Mouse (Mus musculus): ENCODE data around the gene Gimap3.

Gimap3 gene

DNA sequence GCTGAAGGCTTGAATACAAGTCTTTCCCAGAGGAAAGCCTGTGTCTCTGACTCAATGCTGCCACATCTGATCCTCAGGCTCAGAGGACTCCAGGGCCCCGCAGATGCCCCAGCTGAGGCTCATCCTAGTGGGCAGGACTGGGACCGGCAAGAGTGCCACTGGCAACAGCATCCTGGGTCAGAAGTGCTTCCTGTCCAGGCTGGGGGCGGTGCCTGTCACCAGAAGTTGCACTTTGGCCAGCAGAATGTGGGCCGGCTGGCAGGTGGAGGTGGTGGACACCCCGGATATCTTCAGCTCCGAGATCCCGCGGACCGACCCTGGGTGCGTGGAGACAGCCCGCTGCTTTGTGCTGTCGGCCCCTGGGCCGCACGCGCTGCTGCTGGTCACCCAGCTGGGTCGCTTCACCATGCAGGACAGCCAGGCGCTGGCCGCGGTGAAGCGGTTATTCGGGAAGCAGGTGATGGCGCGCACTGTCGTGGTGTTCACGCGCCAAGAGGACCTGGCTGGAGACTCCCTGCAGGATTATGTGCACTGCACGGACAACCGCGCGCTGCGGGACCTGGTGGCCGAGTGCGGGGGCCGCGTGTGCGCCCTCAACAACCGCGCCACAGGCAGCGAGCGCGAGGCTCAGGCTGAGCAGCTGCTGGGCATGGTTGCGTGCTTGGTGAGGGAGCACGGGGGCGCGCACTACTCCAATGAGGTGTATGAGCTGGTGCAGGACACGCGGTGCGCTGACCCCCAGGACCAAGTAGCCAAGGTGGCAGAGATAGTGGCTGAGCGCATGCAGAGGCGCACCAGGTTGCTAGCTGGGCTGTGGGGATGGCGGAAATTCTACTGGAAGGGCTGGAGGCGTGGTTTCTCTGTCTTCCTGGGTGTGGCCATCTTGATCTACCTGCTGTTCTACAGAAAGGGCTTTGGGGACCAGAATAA lies 28.0 kb downstream of the Gimap3 start:
- DNase-seq (ENCODE audit: low spot score in 2 of 2) = peak; percentile 2 to 11

DNA sequence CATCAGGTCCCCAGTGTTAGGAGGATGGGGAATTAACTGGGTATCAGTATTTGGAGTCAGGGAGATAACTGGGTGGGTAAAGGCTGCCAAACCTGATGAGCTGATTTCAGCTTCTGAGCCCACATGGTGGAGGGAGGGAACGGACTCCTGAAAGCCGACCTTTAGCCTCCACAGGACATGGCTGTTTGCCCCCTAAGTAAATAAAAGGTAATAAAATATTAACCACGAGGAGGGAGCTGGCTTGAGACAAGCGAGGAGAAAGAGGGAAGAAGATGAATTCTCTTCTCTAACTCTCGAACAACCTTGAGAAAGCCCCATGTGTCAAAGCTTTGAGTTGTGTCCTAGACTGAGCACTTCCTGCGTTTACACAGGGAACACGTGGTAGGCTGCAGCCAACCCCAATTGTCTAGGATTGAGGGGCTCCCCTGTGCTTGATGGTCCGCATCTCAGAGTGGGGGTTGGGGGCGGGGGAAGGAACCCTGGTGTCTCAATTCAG lies 28.9 kb downstream of the Gimap3 start:
- DNase-seq (ENCODE audit: low spot score in 2 of 2) = no peak

DNA sequence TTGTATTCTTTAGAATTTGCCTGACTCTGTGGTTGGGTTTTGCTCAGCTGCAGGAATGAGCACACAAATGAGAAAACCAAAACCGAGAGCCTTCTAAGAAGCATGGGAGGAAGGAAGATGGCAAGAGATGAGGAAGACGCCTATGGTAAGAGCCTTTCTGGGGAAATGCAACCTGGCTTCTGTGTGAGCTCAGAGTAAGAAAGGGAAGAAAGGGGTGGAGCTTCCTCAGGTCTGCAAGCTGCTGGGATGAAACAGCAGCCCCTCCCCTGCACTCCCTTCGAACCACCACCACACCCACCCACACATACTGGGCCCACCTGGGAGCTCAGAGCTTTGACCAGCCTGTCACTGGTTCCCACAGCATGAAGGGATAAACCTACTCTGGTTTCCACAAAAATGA lies 29.4 kb downstream of the Gimap3 start:
- no peak for DNase-seq (ENCODE audit: low spot score in 2 of 2)

DNA sequence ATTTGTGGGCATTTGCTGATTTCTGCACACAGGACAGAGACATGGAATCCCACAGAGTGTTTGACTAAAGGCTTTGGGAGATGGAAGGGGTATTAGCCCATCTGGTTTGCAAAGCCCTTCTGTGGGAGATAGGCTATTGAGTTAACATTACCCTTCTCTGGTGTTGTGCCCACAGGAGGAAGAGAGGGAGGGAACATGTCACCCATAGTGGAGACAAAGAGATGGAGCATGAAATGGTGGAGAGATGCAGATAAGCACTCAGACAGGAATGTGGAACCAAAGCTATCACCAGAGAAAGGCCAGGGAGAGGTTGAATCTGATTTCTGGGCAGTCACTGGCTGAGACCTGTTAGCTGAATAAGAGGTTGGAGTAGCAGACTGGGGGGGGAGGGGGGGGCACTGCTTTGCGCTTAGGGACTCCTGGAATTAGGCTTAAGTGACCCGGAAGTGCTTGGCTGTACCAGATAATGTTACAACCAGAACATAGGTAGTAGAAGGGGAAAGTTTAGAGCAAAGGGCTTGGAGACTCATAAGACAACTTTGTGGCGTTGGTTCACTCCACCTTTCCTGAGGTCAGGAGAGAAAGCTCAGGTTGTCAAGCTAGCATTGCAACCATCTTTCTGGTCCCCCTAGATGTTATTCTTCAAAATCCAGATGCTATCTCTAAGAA lies 30.0 kb downstream of the Gimap3 start:
- no peak for DNase-seq (ENCODE audit: low spot score in 2 of 2)

DNA sequence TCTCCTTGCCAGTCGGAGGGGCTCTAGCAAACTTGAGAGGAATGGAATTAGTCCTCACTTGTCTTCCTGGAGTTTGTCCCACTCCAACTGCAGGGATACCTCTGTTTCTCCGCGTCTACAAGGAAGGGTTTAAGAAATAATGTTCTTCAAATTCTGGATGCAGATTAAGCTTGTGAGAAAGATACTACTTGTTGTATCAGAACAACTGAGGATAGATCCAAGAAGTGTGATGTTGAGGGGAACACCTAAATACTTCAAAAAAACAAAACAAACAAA lies 30.9 kb downstream of the Gimap3 start:
- no peak for DNase-seq (ENCODE audit: low spot score in 2 of 2)

- DNase-seq (ENCODE audit: low spot score in 2 of 2) = no peak
These were observed 31.5 kb downstream of the Gimap3 start, which contains the start of gene Gimap1 for GRCm38 (mm10) chr6:48738961-48739779. Gene Gimap1, plus strand, starts transcription at chr6:48739054.

GRCm38 (mm10) chr6:48737688-48738087 lies 33.0 kb downstream of the Gimap3 start:
- no peak for DNase-seq (ENCODE audit: low spot score in 2 of 2)

DNA sequence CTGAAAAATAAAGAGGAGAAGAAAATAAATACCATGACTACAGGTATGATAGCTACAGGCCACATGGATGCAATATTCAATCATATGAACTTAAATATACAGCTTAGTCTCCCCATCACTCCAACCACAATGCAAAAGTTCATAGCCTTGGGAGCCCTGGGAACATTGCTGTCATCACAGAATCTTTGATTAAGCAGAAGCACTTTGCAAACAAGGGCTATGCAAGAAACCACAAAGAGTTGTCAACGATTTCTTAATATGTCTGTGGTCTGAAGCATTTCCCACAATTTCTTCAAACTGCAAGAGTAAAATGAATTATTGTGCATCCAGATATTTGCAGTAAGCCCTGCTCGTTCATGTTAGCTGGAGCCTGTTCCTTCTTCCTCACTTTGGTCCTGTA lies 33.6 kb downstream of the Gimap3 start:
- DNase-seq (ENCODE audit: low spot score in 2 of 2) = no peak

GRCm38 (mm10) chr6:48733660-48734059 lies 37.0 kb downstream of the Gimap3 start:
- DNase-seq (ENCODE audit: low spot score in 2 of 2) = no peak

- DNase-seq (ENCODE audit: low spot score in 2 of 2) = no peak
These were observed 37.8 kb downstream of the Gimap3 start for GRCm38 (mm10) chr6:48732864-48733304.

- DNase-seq (ENCODE audit: low spot score in 2 of 2) = no peak
These were observed 42.9 kb downstream of the Gimap3 start for GRCm38 (mm10) chr6:48727761-48728160.

DNA sequence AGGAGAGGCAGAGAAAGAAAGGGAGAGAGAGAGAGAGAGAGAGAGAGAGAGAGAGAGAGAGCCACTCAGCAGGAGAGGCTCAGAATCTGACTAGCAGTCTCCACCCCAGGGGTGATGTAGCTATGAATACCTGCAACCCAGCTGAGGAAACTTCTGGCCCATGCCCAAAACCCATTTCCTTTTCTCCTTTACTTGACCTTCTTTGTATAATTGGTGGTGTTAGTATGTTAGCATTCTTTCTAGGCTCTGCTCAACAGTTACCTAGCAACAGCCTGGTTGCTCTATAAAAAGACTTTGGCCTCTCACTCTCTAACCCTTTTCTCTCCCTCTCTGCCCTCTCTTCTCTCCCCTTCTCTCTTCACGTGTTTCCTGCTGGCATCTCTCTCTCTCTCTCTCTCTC lies 45.2 kb downstream of the Gimap3 start:
- DNase-seq (ENCODE audit: low spot score in 2 of 2) = no peak

GRCm38 (mm10) chr6:48723468-48723867 lies 47.2 kb downstream of the Gimap3 start:
- DNase-seq (ENCODE audit: low spot score in 2 of 2) = no peak

- no peak for DNase-seq (ENCODE audit: low spot score in 2 of 2)
These were observed 50.3 kb downstream of the Gimap3 start for GRCm38 (mm10) chr6:48720326-48720725.

DNA sequence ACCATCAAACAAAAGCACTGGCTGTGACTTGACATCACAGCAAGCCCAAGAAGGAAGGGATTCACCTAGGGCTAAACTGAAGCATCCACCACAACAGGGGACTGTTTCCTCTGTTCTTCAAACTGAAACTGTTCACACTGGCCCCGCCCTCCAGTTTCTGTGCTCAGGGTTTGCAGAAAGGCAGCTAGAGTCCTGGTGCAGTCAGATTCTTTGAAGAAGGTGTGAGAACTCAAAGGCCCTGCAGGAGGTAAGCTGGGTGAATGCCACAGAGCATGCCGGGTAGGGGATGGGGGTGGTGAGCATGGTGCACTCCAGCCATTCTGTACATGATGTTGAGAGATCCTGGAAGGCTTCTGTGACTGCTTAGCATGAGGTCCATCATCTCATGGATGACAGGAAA lies 52.2 kb downstream of the Gimap3 start, which contains the start of the genes Gm28053 and Gimap7:
Gene Gm28053 (plus strand): TSS at position 153 of the 400 bp plus-strand sequence.
Gene Gimap7 (plus strand): TSS at position 167 of the 400 bp plus-strand sequence.
- DNase-seq (ENCODE audit: low spot score in 2 of 2) = no peak
